Mouse (Mus musculus): ENCODE data around the gene Tmem108. TPM values are rescaled to one million over a fixed set of nuclear protein-coding genes. Genes with fewer than 3 reads are reported as not detected.
"Not testable (repeated sequence)": the region's sequence is repeated elsewhere in the genome, so short reads cannot be mapped to it uniquely, and the experiment has no call there.

Gene Tmem108
- polyA plus RNA-seq, 1 experiment: 0.01 TPM

DNA sequence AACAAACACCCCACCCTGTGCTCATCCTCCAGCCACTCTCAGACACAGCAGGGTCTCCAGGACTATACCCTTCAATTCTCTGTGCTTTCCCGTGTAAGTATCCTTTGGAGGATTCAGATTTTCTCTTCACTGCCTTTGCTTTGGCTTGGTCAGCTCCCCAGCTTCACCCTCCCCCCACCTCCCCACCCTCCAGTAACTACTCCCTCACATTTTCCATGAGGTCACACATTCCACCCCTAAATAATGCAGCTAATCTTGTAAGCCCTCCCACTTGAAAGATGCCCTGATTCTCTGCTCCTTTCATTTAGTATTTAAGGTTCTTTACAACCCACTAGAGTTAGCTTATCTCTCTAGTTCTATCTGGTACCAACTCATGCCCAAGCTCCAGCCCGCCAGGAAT, 82.4 kb downstream of the Tmem108 start:
- no peaks in the 10 kb centered on the region for H3K27me3 ChIP-seq (ENCODE audit: control insufficient read depth, insufficient read depth, insufficient read length)
- no peaks in the 10 kb centered on the region for H3K36me3 ChIP-seq (ENCODE audit: control insufficient read depth, insufficient read depth)
- no peak for TF ChIP-seq MYOD1 (IDR thresholded peaks at IDR 0.05; ENCODE audit: control insufficient read depth, insufficient read length, low read depth)
- no peak for TF ChIP-seq USF1 (IDR thresholded peaks at IDR 0.05; ENCODE audit: low read depth)
- H3K79me3 ChIP-seq (ENCODE audit: low read depth): no peaks in the 10 kb centered on the region
- H3ac ChIP-seq (ENCODE audit: control insufficient read depth, insufficient read length, low read depth): no peak overlapping the region
- H3K4me3 ChIP-seq (ENCODE audit: insufficient read depth, poor library complexity, severe bottlenecking): no peak overlapping the region
- no peaks in the 10 kb centered on the region for H3K79me2 ChIP-seq (ENCODE audit: control insufficient read depth, insufficient read depth)

- no peaks in the 10 kb centered on the region for H3K36me3 ChIP-seq (ENCODE audit: control insufficient read depth, insufficient read depth)
- H3K27me3 ChIP-seq (ENCODE audit: control insufficient read depth, insufficient read depth, insufficient read length): no peaks in the 10 kb centered on the region
- H3K79me2 ChIP-seq (ENCODE audit: control insufficient read depth, insufficient read depth): no peaks in the 10 kb centered on the region
- no peak for TF ChIP-seq CEBPB (IDR thresholded peaks at IDR 0.05; ENCODE audit: low read depth)
- TF ChIP-seq MYOG (IDR thresholded peaks at IDR 0.05; ENCODE audit: control insufficient read depth, extremely low read depth, insufficient read length): no peak
- TF ChIP-seq CTCF (IDR thresholded peaks at IDR 0.05; ENCODE audit: control insufficient read depth, insufficient read depth, insufficient read length): no peak
- TF ChIP-seq MYOD1 (IDR thresholded peaks at IDR 0.05; ENCODE audit: control insufficient read depth, insufficient read length, low read depth): no peak
- no peak for TF ChIP-seq MAX (IDR thresholded peaks at IDR 0.05)
- TF ChIP-seq FOSL1 (IDR thresholded peaks at IDR 0.05; ENCODE audit: insufficient read depth, low read length, poor library complexity, severe bottlenecking): no peak
- no peak overlapping the region for H3K4me3 ChIP-seq (ENCODE audit: insufficient read depth, poor library complexity, severe bottlenecking)
- no peaks in the 10 kb centered on the region for H3K79me3 ChIP-seq (ENCODE audit: low read depth)
- no peak overlapping the region for H3ac ChIP-seq (ENCODE audit: control insufficient read depth, insufficient read length, low read depth)
Measured at GRCm38 (mm10) chr9:103678531-103679060, 83.0 kb downstream of the Tmem108 start.

GRCm38 (mm10) chr9:103677811-103678210, 83.8 kb downstream of the Tmem108 start:
- Histone ChIP-seq H3K79me3 (ENCODE audit: low read depth) (no peaks in the 10 kb centered on the region), H3K27me3 (ENCODE audit: control insufficient read depth, insufficient read depth, insufficient read length) (no peaks in the 10 kb centered on the region), H3K79me2 (ENCODE audit: control insufficient read depth, insufficient read depth) (no peaks in the 10 kb centered on the region), H3K36me3 (ENCODE audit: control insufficient read depth, insufficient read depth) (no peaks in the 10 kb centered on the region), H3ac (ENCODE audit: control insufficient read depth, insufficient read length, low read depth) (no peak overlapping the region), H3K4me3 (ENCODE audit: insufficient read depth, poor library complexity, severe bottlenecking) (no peak overlapping the region)
- TF ChIP-seq USF1 (IDR thresholded peaks at IDR 0.05; ENCODE audit: low read depth): no peak
- TF ChIP-seq CTCF (IDR thresholded peaks at IDR 0.05; ENCODE audit: control insufficient read depth, insufficient read depth, insufficient read length): no peak
- TF ChIP-seq MAX (IDR thresholded peaks at IDR 0.05): no peak
- TF ChIP-seq CEBPB (IDR thresholded peaks at IDR 0.05; ENCODE audit: low read depth): no peak
- TF ChIP-seq FOSL1 (IDR thresholded peaks at IDR 0.05; ENCODE audit: insufficient read depth, low read length, poor library complexity, severe bottlenecking): no peak
- TF ChIP-seq MYOD1 (IDR thresholded peaks at IDR 0.05; ENCODE audit: control insufficient read depth, insufficient read length, low read depth): no peak
- TF ChIP-seq MYOG (IDR thresholded peaks at IDR 0.05; ENCODE audit: control insufficient read depth, extremely low read depth, insufficient read length): no peak

- H3ac ChIP-seq (ENCODE audit: control insufficient read depth, insufficient read length, low read depth): no peak overlapping the region
Measured at GRCm38 (mm10) chr9:103675721-103676480, 85.7 kb downstream of the Tmem108 start.

GRCm38 (mm10) chr9:103672881-103673280, 88.8 kb downstream of the Tmem108 start:
- no peak for TF ChIP-seq MYOD1 (IDR thresholded peaks at IDR 0.05; ENCODE audit: control insufficient read depth, insufficient read length, low read depth)
- no peak for TF ChIP-seq CTCF (IDR thresholded peaks at IDR 0.05; ENCODE audit: control insufficient read depth, insufficient read depth, insufficient read length)
- TF ChIP-seq MYOG (IDR thresholded peaks at IDR 0.05; ENCODE audit: control insufficient read depth, extremely low read depth, insufficient read length): no peak
- no peak for TF ChIP-seq CEBPB (IDR thresholded peaks at IDR 0.05; ENCODE audit: low read depth)
- TF ChIP-seq USF1 (IDR thresholded peaks at IDR 0.05; ENCODE audit: low read depth): no peak
- TF ChIP-seq FOSL1 (IDR thresholded peaks at IDR 0.05; ENCODE audit: insufficient read depth, low read length, poor library complexity, severe bottlenecking): no peak
- no peak for TF ChIP-seq MAX (IDR thresholded peaks at IDR 0.05)

More at GRCm38 (mm10) chr9:103675721-103676480, 85.7 kb downstream of the Tmem108 start:
- H3K36me3 ChIP-seq (ENCODE audit: control insufficient read depth, insufficient read depth): no peaks in the 10 kb centered on the region
- no peak overlapping the region for H3K4me3 ChIP-seq (ENCODE audit: insufficient read depth, poor library complexity, severe bottlenecking)
- no peaks in the 10 kb centered on the region for H3K79me2 ChIP-seq (ENCODE audit: control insufficient read depth, insufficient read depth)
- H3K79me3 ChIP-seq (ENCODE audit: low read depth): no peaks in the 10 kb centered on the region
- TF ChIP-seq USF1 (IDR thresholded peaks at IDR 0.05; ENCODE audit: low read depth): no peak
- no peak for TF ChIP-seq CEBPB (IDR thresholded peaks at IDR 0.05; ENCODE audit: low read depth)
- no peak for TF ChIP-seq FOSL1 (IDR thresholded peaks at IDR 0.05; ENCODE audit: insufficient read depth, low read length, poor library complexity, severe bottlenecking)
- no peak for TF ChIP-seq MYOD1 (IDR thresholded peaks at IDR 0.05; ENCODE audit: control insufficient read depth, insufficient read length, low read depth)
- TF ChIP-seq MAX (IDR thresholded peaks at IDR 0.05): no peak
- TF ChIP-seq CTCF (IDR thresholded peaks at IDR 0.05; ENCODE audit: control insufficient read depth, insufficient read depth, insufficient read length): no peak
- no peak for TF ChIP-seq MYOG (IDR thresholded peaks at IDR 0.05; ENCODE audit: control insufficient read depth, extremely low read depth, insufficient read length)
- H3K27me3 ChIP-seq (ENCODE audit: control insufficient read depth, insufficient read depth, insufficient read length): no peaks in the 10 kb centered on the region

GRCm38 (mm10) chr9:103670592-103671113, 91.0 kb downstream of the Tmem108 start:
- not testable (repeated sequence) for H3ac ChIP-seq (ENCODE audit: control insufficient read depth, insufficient read length, low read depth); H3K4me3 ChIP-seq (ENCODE audit: insufficient read depth, poor library complexity, severe bottlenecking); H3K79me2 ChIP-seq (ENCODE audit: control insufficient read depth, insufficient read depth); H3K36me3 ChIP-seq (ENCODE audit: control insufficient read depth, insufficient read depth); H3K27me3 ChIP-seq (ENCODE audit: control insufficient read depth, insufficient read depth, insufficient read length); H3K79me3 ChIP-seq (ENCODE audit: low read depth)

More at GRCm38 (mm10) chr9:103672881-103673280, 88.8 kb downstream of the Tmem108 start:
- Histone ChIP-seq H3ac (ENCODE audit: control insufficient read depth, insufficient read length, low read depth) (no peak overlapping the region), H3K4me3 (ENCODE audit: insufficient read depth, poor library complexity, severe bottlenecking) (no peak overlapping the region), H3K36me3 (ENCODE audit: control insufficient read depth, insufficient read depth) (no peaks in the 10 kb centered on the region), H3K79me2 (ENCODE audit: control insufficient read depth, insufficient read depth) (no peaks in the 10 kb centered on the region), H3K27me3 (ENCODE audit: control insufficient read depth, insufficient read depth, insufficient read length) (no peaks in the 10 kb centered on the region), H3K79me3 (ENCODE audit: low read depth) (no peaks in the 10 kb centered on the region)

Data from C2C12 (cell line).